Mouse (Mus musculus) megakaryocyte, embryonic 14.5 days (primary cell): Measurements from ENCODE around the gene Frmd4b.

Source experiments
- FLI1 ChIP-seq: IDR thresholded peaks from 2 replicates; pipeline ENCODE4 v1.6.1; 2012; ENCODE audit warnings: low read length, inconsistent platforms, mixed read lengths
- GATA1 ChIP-seq: IDR thresholded peaks from 3 replicates; pipeline ENCODE4 v1.6.1; 2012; ENCODE audit warnings: mixed read lengths, low read length, inconsistent platforms, borderline replicate concordance

DNA sequence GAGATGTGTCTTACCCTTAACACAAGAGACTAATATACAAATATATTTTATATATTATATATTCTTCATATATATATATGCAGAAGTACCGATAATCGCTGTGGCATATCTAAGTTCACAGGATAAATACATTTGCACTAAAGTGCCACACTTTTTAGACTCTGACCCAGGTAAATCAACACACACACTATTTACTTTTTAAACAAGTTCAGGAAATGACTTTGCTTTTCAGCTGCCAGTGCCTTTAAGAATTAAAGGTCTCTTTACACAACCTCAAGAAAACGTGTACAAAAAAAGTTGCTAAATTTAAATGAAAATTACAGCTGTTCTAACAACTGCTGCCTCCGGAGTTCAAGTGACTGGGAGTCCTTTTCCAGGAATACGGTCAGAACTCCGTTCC lies 264.0 kb downstream of the Frmd4b start:
- TF ChIP-seq GATA1: no peak
- no peak for TF ChIP-seq FLI1
